Mouse (Mus musculus) heart, adult 18-20 months (tissue): ENCODE data around the gene Gm10271. TPM values are rescaled to one million over a fixed set of nuclear protein-coding genes. Genes with fewer than 3 reads are reported as not detected.

Source experiments
- total RNA-seq, 2 experiments: library from RNA; stranded (reverse); gene quantifications; 2 replicates each; pipeline ENCODE4 v1.2.3; 2021

The Gm10271 gene
- total RNA-seq, 2 experiments from 2014 or later = not detected

Other genes with a start within 250 kb of the Gm10271 start
- 1 to 10 TPM in 1 of 2 experiments, under 1 TPM in 1; 0.89 to 1.5 TPM for gene Myrfl, start 75.7 kb downstream of the Gm10271 start, total RNA-seq
- gene Rab3ip, start 21.8 kb downstream of the Gm10271 start, total RNA-seq = 10 to 100 TPM; 89.8 to 92.3 TPM
- 1 to 10 TPM; 6.0 to 7.6 TPM for gene Best3, start 13.7 kb upstream of the Gm10271 start, total RNA-seq
- gene Lrrc10, start 72.7 kb upstream of the Gm10271 start, total RNA-seq = 100 to 1,000 TPM; 231 to 321 TPM
- 100 to 1,000 TPM; 130 to 135 TPM for gene Cct2, start 91.2 kb upstream of the Gm10271 start, total RNA-seq
- gene Frs2, start 175.9 kb upstream of the Gm10271 start, total RNA-seq = 10 to 100 TPM; 15.3 to 16.4 TPM